Mouse (Mus musculus) testis, adult 2 months (tissue): ENCODE data around the gene Ntsr1. TPM values are rescaled to one million over a fixed set of nuclear protein-coding genes. Genes with fewer than 3 reads are reported as not detected.

Source experiments
- H3K27ac ChIP-seq: fragments of 200-500 bp; 2 replicates; pipeline ENCODE4 v1.5.1; 2012; ENCODE audit warnings: low read depth, low read length; ENCODE audit not compliant: control insufficient read depth, insufficient read depth
- H3K27me3 ChIP-seq: fragments of 200-500 bp; 2 replicates; pipeline ENCODE4 v1.6.1; 2012; ENCODE audit warnings: mild to moderate bottlenecking, low read length, moderate library complexity; ENCODE audit not compliant: control insufficient read depth, insufficient read depth
- H3K36me3 ChIP-seq: fragments of 200-500 bp; 2 replicates; pipeline ENCODE4 v1.6.1; 2012; ENCODE audit warnings: mild to moderate bottlenecking, low read length; ENCODE audit not compliant: control insufficient read depth, insufficient read depth
- H3K4me1 ChIP-seq: fragments of 200-500 bp; 2 replicates; pipeline ENCODE4 v1.6.1; 2012; ENCODE audit warnings: low read length; ENCODE audit not compliant: control insufficient read depth, insufficient read depth
- H3K4me3 ChIP-seq: fragments of 200-500 bp; 2 replicates; pipeline ENCODE4 v1.5.1; 2012; ENCODE audit warnings: low read depth, mild to moderate bottlenecking, low read length, moderate library complexity, mixed read lengths; ENCODE audit not compliant: control insufficient read depth
- CTCF ChIP-seq: fragments of 200-500 bp; IDR thresholded peaks from 2 replicates; pipeline ENCODE4 v1.5.1; 2012; ENCODE audit warnings: low read depth, mild to moderate bottlenecking, inconsistent platforms, low read length, moderate library complexity; ENCODE audit not compliant: control insufficient read depth, insufficient read depth, insufficient replicate concordance
- POLR2A ChIP-seq: fragments of 200-500 bp; IDR thresholded peaks from 2 replicates; pipeline ENCODE4 v1.6.1; 2012; ENCODE audit warnings: low read depth, mild to moderate bottlenecking, inconsistent platforms, low read length, moderate library complexity; ENCODE audit not compliant: control insufficient read depth
- polyA plus RNA-seq: library from polyadenylated mRNA; depleted of rRNA; stranded (reverse); fragments of >200 nt; gene quantifications from 2 replicates; pipeline ENCODE4 v1.2.3, GENCODE M21; 2012

The Ntsr1 gene
- polyA plus RNA-seq, 1 experiment, result 0.43 TPM

DNA sequence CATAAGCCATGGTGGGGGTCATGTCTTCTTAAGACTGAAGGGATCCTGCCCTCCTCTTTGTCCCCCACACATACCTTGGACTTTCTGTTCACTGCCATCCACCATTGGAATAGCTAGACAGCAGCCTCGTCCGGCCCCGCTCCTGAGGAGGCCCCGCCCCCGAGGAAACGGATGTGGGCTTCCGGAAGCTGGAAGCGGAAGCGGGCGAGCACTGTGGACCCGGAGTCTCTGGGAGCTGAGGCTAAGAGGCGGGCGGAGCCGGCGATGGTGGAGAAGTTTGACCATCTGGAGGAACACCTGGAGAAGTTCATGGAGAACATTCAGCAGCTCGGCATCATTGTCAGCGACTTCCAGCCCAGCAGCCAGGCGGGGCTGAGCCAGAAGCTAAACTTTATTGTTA lies 45.3 kb downstream of the Ntsr1 start:
- H3K4me1 ChIP-seq, result no peaks in the 10 kb centered on the region
- H3K27ac ChIP-seq, result no peak overlapping the region
- H3K4me3 ChIP-seq, result no peak overlapping the region
- no peaks in the 10 kb centered on the region for H3K36me3 ChIP-seq
- H3K27me3 ChIP-seq, result no peaks in the 10 kb centered on the region
- TF ChIP-seq POLR2A (no peak), CTCF (no peak)

DNA sequence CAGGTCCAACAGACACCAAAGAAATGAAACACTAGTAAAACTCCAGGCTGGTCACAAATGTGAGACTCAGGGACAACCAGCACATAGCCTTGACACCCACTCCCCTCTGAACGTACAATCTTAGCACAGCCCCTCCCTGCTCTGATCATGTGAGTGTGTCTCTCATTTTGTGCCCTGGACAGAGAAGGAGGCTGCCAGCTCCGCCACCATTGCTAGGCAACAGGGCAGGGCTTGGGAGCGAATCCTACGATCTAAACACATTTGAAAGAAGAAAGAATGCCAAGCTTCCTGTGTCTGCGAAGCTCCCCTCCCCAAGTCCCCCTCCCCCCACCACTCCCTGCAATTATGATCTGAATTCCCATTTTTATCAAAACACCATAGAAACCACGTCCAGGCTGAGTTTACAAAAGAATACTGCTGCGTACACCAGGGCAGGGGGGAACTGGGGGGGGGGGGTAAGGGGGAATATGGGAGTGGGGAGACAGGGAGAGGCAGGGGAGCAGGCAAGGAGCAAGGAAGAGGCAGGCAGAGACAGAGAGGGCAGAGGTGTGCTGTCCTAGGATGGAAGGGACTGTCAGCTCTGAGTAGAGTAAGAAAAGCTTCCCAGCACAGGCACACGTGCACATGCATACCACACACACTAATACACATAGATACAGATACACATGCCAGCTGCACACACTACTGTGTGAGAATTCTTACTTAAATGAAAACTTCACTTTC lies 47.8 kb downstream of the Ntsr1 start:
- H3K4me3 ChIP-seq, result no peak overlapping the region
- H3K27ac ChIP-seq, result no peak overlapping the region
- no peak for TF ChIP-seq POLR2A
- no peak for TF ChIP-seq CTCF

DNA sequence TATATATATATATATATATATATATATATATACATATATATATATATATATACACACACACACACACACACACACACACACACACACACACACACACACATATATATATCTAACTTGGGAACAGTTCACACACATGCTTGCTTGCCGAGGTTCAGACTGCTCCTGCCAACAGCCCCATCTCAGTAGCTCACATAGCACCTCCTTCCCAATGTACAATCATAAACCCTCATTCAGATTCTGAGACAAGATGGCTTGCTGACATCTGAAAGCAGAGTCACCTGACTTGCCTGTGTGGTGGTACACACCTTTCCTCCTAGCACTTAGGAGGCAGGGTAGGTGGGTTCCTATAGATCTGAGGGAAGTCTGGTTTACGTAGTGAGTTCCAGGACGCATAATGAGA lies 52.6 kb downstream of the Ntsr1 start:
- H3K4me1 ChIP-seq, result no peaks in the 10 kb centered on the region
- H3K27me3 ChIP-seq, result no peaks in the 10 kb centered on the region
- no peak for TF ChIP-seq CTCF
- H3K36me3 ChIP-seq, result no peaks in the 10 kb centered on the region
- H3K27ac ChIP-seq, result no peak overlapping the region
- no peak overlapping the region for H3K4me3 ChIP-seq

More for the DNA sequence above, 47.8 kb downstream of the Ntsr1 start:
- no peaks in the 10 kb centered on the region for H3K4me1 ChIP-seq
- H3K27me3 ChIP-seq, result no peaks in the 10 kb centered on the region
- H3K36me3 ChIP-seq, result no peaks in the 10 kb centered on the region

DNA sequence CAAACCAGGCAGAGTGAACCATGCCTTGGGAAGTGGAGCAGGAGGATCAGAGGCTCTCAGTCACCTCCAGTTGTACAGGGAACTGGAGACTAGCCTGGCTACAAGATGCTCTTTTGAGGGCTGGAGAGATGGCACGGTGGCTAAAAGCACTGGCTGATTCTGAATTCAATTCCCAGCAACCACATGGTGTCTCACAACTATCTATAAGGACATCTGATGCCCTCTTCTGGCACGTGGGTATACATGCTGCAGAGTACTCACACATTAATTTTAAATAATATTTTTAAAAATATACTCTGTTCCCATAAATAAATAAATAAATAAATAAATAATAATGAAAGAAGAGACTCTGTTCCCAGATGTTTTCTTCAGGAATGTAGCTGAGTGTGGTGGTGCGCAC lies 55.4 kb downstream of the Ntsr1 start:
- Histone ChIP-seq H3K27me3 (no peaks in the 10 kb centered on the region), H3K27ac (no peak overlapping the region), H3K36me3 (no peaks in the 10 kb centered on the region), H3K4me3 (no peak overlapping the region), H3K4me1 (no peaks in the 10 kb centered on the region)
- TF ChIP-seq CTCF, result no peak
- TF ChIP-seq POLR2A, result no peak

DNA sequence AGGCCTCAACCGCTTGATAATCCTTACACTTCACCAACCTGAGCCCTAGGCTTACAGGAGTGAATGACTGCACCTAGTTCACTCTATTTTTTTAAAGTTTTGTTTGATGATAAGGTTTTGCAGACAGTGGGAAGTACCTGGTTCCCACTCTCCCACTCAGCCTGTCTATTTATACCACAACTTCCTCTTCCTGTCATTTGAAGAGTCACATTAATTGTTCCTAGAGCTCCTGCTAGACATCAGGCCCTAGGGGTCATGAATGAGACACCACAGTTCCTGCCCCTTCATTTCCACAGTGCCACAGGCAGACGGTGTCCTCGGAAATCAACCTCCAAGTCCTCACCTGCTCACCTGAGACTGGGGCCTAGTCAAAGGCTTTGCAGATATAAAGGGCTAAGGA lies 56.7 kb downstream of the Ntsr1 start:
- TF ChIP-seq CTCF (no peak), POLR2A (no peak)
- no peaks in the 10 kb centered on the region for H3K4me1 ChIP-seq
- H3K27me3 ChIP-seq, result no peaks in the 10 kb centered on the region
- H3K27ac ChIP-seq, result no peak overlapping the region
- H3K4me3 ChIP-seq, result no peak overlapping the region
- H3K36me3 ChIP-seq, result no peaks in the 10 kb centered on the region

DNA sequence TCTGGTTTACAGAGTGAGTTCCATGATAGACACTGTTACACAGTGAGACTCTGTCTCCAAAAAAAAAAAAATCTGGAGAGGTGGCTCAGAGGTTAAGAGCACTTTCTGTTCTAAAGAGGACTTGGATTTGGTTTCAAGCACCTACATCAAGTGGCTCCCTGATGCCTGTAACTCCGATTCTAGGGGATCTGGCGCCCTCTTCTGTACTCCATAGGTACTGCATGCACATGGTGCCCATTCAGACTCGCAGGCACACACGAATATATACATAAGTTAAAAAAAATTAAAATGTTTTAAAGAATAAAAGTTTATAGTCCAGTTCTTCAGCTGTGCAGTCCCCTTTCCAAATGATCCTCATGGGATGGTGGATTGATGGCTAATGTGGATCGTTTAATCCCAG lies 60.5 kb downstream of the Ntsr1 start:
- H3K4me1 ChIP-seq, result no peaks in the 10 kb centered on the region
- TF ChIP-seq POLR2A (no peak), CTCF (peak; percentile 84; the same call in 1 of the 2 replicates)
- no peak overlapping the region for H3K4me3 ChIP-seq
- no peaks in the 10 kb centered on the region for H3K36me3 ChIP-seq
- no peaks in the 10 kb centered on the region for H3K27me3 ChIP-seq
- H3K27ac ChIP-seq, result no peak overlapping the region

DNA sequence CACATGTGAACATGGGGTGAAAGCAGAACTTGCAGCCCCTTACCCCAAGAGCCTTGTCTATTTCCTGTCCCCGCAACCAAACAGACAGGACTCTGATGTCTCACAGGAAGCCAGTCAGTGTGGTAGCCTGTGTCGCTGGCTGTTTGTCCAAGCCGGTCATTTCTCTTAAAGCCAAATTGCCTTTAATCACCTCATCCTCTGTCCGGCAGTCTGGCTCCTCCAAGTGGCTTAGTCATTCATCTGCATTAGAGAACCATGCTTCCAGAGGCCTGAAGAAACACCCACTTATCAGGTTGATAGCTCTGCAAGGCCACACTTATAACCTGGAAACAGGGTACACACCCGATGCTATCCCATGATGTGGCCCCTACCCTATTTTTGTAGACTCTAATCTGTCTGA lies 62.4 kb downstream of the Ntsr1 start:
- TF ChIP-seq CTCF (no peak), POLR2A (no peak)
- no peaks in the 10 kb centered on the region for H3K36me3 ChIP-seq
- H3K4me1 ChIP-seq, result no peaks in the 10 kb centered on the region
- H3K4me3 ChIP-seq, result no peak overlapping the region
- no peak overlapping the region for H3K27ac ChIP-seq
- no peaks in the 10 kb centered on the region for H3K27me3 ChIP-seq
